Comparison of ENCODE assay signal across 15 mouse cellular contexts in genomic region chr2:31953687-31954086, GRCm38 (mm10). TPM values are rescaled to one million over a fixed set of nuclear protein-coding genes. Genes with fewer than 3 reads are reported as not detected.
A peak's percentile ranks its signal among the peaks of the same experiment; 100 is the strongest.
DNase-seq lines count a peak whose midpoint lies in the region; ATAC-seq and TF ChIP-seq lines count a peak whose summit lies in the region.
"Had no signal": no experiment of that assay in that cellular context is flagged by ENCODE, and none has a peak within 500 bp of the region (broad histone marks: within the 10 kb centered on the region; RNA-seq: fewer than 3 reads in every experiment).

No protein-coding gene starts in this region.

- POLR2A ChIA-PET in Patski (lab: Charles Lee) = interaction anchor here (1.2 kb wide), 1 partner anchor 19 kb away, joined by 3 read pairs; no protein-coding TSS in a partner anchor

- peaks cover 8% of the 10 kb centered on the region; the same call in 1 of the 2 replicates for H3K27me3 ChIP-seq in heart, embryonic 16.5 days (ENCODE audit: control insufficient read depth, insufficient read depth, low read length)
- H3K27me3 ChIP-seq in C2C12 (ENCODE audit: control insufficient read depth, insufficient read depth, insufficient read length) (no peaks in the 10 kb centered on the region), Patski (no peaks in the 10 kb centered on the region)
- H3K27me3 ChIP-seq in kidney, postnatal 0 days (ENCODE audit: insufficient read depth, low read length) = no peaks in the 10 kb centered on the region

- intact Hi-C loops in left cerebral cortex, postnatal 14 days (cut with DNase I) = no loop called here

- peaks cover 35% of the 10 kb centered on the region for H3K4me1 ChIP-seq in heart, embryonic 16.5 days (ENCODE audit: control insufficient read depth, insufficient read depth, low read length)
- peaks cover 19% of the 10 kb centered on the region for H3K4me1 ChIP-seq in kidney, postnatal 0 days (replicated peaks; ENCODE audit: insufficient read depth, low read length)

- WGBS in heart, embryonic 16.5 days = 44% methylated on average over 8 of the region's 8 CpGs
- 54% methylated on average over 8 of the region's 8 CpGs for WGBS in kidney, postnatal 0 days

- peak overlapping the region; percentile 40; the same call in 1 of the 2 replicates for H3K9ac ChIP-seq in heart, embryonic 16.5 days (ENCODE audit: low read length)
- 0 out of 2 replicates have a peak overlapping the region, but pooled peaks have one; percentile 18 for H3K9ac ChIP-seq in kidney, postnatal 0 days (ENCODE audit: low read depth, low read length)
- H3K9ac ChIP-seq: hindbrain, embryonic 14.5 days had no signal

- no peaks in the 10 kb centered on the region for H3K79me2 ChIP-seq in C2C12 (ENCODE audit: control insufficient read depth, insufficient read depth)

- in situ Hi-C loops in Patski (cut with MboI; ENCODE audit: low pct_unique_long_range_greater_than_20kb) = no loop called here

- H3K4me3 ChIP-seq in heart, embryonic 16.5 days (ENCODE audit: low read length) = no peak overlapping the region
- H3K4me3 ChIP-seq in C2C12 (ENCODE audit: insufficient read depth, poor library complexity, severe bottlenecking) = no peak overlapping the region
- H3K4me3 ChIP-seq in kidney, postnatal 0 days (replicated peaks; ENCODE audit: low read depth, low read length) = no peak overlapping the region
- no peak overlapping the region for H3K4me3 ChIP-seq in layer of hippocampus, adult 2 months

- peak overlapping the region; percentile 85 for H3K27ac ChIP-seq in heart, embryonic 16.5 days (ENCODE audit: low read length)
- H3K27ac ChIP-seq in kidney, postnatal 0 days = peak overlapping the region; percentile 90
- H3K27ac ChIP-seq in layer of hippocampus, adult 2 months = no peak overlapping the region
- H3K27ac ChIP-seq: hindbrain, embryonic 14.5 days had no signal

- no peaks in the 10 kb centered on the region for H3K9me3 ChIP-seq in heart, embryonic 16.5 days (replicated peaks; ENCODE audit: control insufficient read depth, low read length)
- no peaks in the 10 kb centered on the region for H3K9me3 ChIP-seq in kidney, postnatal 0 days (replicated peaks; ENCODE audit: low read length)

- H3K36me3 ChIP-seq in heart, embryonic 16.5 days (ENCODE audit: control insufficient read depth, insufficient read depth) = no peaks in the 10 kb centered on the region
- no peaks in the 10 kb centered on the region for H3K36me3 ChIP-seq in C2C12 (ENCODE audit: control insufficient read depth, insufficient read depth)
- H3K36me3 ChIP-seq in kidney, postnatal 0 days (ENCODE audit: insufficient read depth, low read length) = no peaks in the 10 kb centered on the region

- H3K79me3 ChIP-seq in C2C12 (ENCODE audit: low read depth) = no peaks in the 10 kb centered on the region

- CTCF ChIA-PET in Patski (lab: Charles Lee) = interaction anchor here (1.1 to 1.6 kb wide), 2 partner anchors 18 to 23 kb away, joined by 3 read pairs; no protein-coding TSS in a partner anchor

- H3ac ChIP-seq in C2C12 (ENCODE audit: control insufficient read depth, insufficient read length, low read depth) = peak overlapping the region; percentile 8

- H3K4me2 ChIP-seq in heart, embryonic 16.5 days (ENCODE audit: low read depth, low read length) = peak overlapping the region; percentile 13; the same call in 1 of the 2 replicates
- H3K4me2 ChIP-seq in kidney, postnatal 0 days (ENCODE audit: low read length) = 0 out of 2 replicates have a peak overlapping the region, but pooled peaks have one; percentile 6
- H3K4me2 ChIP-seq: liver, embryonic 11.5 days had no signal

- no peak for DNase-seq in heart, adult 9 months (ENCODE audit: low spot score in 2 of 2)
- DNase-seq in Patski (ENCODE audit: low read depth, low spot score) = no peak
- peak; percentile 60 for DNase-seq in kidney, postnatal 0 days (ENCODE audit: low spot score)
- DNase-seq in layer of hippocampus, adult 2 months (ENCODE audit: low spot score in 2 of 2) = no peak
- no peak for DNase-seq in left cerebral cortex, postnatal 14 days (ENCODE audit: low spot score in 2 of 2)
- DNase-seq: adrenal gland, adult 2 months; cerebellum, adult 18-20 months; gastrocnemius, postnatal 25 days; spleen, adult 18-20 months; thymus, postnatal 36 days had no signal

- TF ChIP-seq CTCF in C2C12 (IDR thresholded peaks at IDR 0.05; ENCODE audit: control insufficient read depth, insufficient read depth, insufficient read length) (no peak), Patski (IDR thresholded peaks at IDR 0.05) (no peak)
- TF ChIP-seq CTCF in kidney, postnatal 0 days (IDR thresholded peaks at IDR 0.05; ENCODE audit: low read depth) = no peak
- TF ChIP-seq CTCF in layer of hippocampus, adult 2 months (conservative IDR thresholded peaks at IDR 0.05) = no peak

- peak; percentile 69 for ATAC-seq in heart, embryonic 16.5 days (replicated peaks; ENCODE audit: extremely low read depth, insufficient read depth, low FRiP score)
- ATAC-seq in Patski = peak; percentile 60
- ATAC-seq in kidney, postnatal 0 days (replicated peaks; ENCODE audit: low FRiP score, low read depth) = peak; percentile 74

TF ChIP-seq in C2C12, 6 proteins besides CTCF, POLR2A, EP300 and RAD21:
- no peak for TF ChIP-seq MAX (IDR thresholded peaks at IDR 0.05)
- no peak for TF ChIP-seq MYOG (IDR thresholded peaks at IDR 0.05; ENCODE audit: control insufficient read depth, extremely low read depth, insufficient read length)
- no peak for TF ChIP-seq USF1 (IDR thresholded peaks at IDR 0.05; ENCODE audit: low read depth)
- TF ChIP-seq CEBPB (IDR thresholded peaks at IDR 0.05; ENCODE audit: low read depth) = no peak
TF ChIP-seq in C2C12: peak in this region for 0.

RNA-seq across cellular contexts. Expression of gene Aif1l, which starts 3.7 kb away (rescaled TPM):
- 50.7 and 55.4 TPM in 2 replicates for polyA plus RNA-seq in heart, embryonic 16.5 days (2015; fragmentation: Nextera tagmentation; extraction: Ambion mirVana)
- polyA plus RNA-seq in C2C12 (2012; fragmentation: generic; extraction: Trizol) (55.4 TPM), Patski (2021) (343 TPM)
- polyA plus RNA-seq in kidney, postnatal 0 days (2015; fragmentation: Nextera tagmentation; extraction: Ambion mirVana) = 129 and 141 TPM in 2 replicates
- 1 to 10 TPM; 6.0 to 7.4 TPM for total RNA-seq in layer of hippocampus, adult 2 months (2021)
- total RNA-seq in left cerebral cortex, postnatal 14 days (2021) = 1 to 10 TPM; 2.4 to 7.1 TPM
- total RNA-seq: megakaryocyte, adult 5-6 weeks had no signal

RNA-seq across cellular contexts. Expression of gene Nup214, which starts 20.5 kb away (rescaled TPM):
- polyA plus RNA-seq in heart, embryonic 16.5 days (2015; fragmentation: Nextera tagmentation; extraction: Ambion mirVana) = 51.6 and 54.1 TPM in 2 replicates
- polyA plus RNA-seq in C2C12 (2012; fragmentation: generic; extraction: Trizol) = 42.2 TPM
- polyA plus RNA-seq in Patski (2021) = 40.5 TPM
- polyA plus RNA-seq in kidney, postnatal 0 days (2015; fragmentation: Nextera tagmentation; extraction: Ambion mirVana) = 57.6 and 67.3 TPM in 2 replicates
- total RNA-seq in layer of hippocampus, adult 2 months (2021) = 10 to 100 TPM; 67.0 to 69.3 TPM
- total RNA-seq in left cerebral cortex, postnatal 14 days (2021) = 10 to 100 TPM; 51.3 to 53.5 TPM
